Mouse (Mus musculus): Measurements from ENCODE around the gene Efs.
"Not testable (repeated sequence)": the region's sequence is repeated elsewhere in the genome, so short reads cannot be mapped to it uniquely, and the experiment has no call there.

Gene Efs

GRCm38 (mm10) chr14:54925349-54926342 is at the start of gene Efs:
Efs (minus strand) TSS chr14:54926126.
- no peak for DNase-seq (ENCODE audit: low read depth, low spot score)

GRCm38 (mm10) chr14:54974068-54974791 is 48.3 kb upstream of the Efs start:
- peak; percentile 74 for DNase-seq (ENCODE audit: low read depth, low spot score)

GRCm38 (mm10) chr14:54972786-54973185 is 46.9 kb upstream of the Efs start:
- not testable (repeated sequence) for DNase-seq (ENCODE audit: low read depth, low spot score)

- DNase-seq (ENCODE audit: low read depth, low spot score), result no peak
These were observed 42.4 kb upstream of the Efs start for GRCm38 (mm10) chr14:54968344-54968743.

GRCm38 (mm10) chr14:54967874-54968273 is 41.9 kb upstream of the Efs start:
- DNase-seq (ENCODE audit: low read depth, low spot score), result no peak

GRCm38 (mm10) chr14:54966320-54966977 is 40.5 kb upstream of the Efs start, which contains the start of gene Myh6:
Myh6 (minus strand) TSS chr14:54966927.
- DNase-seq (ENCODE audit: low read depth, low spot score), result no peak

GRCm38 (mm10) chr14:54965631-54966030 is 39.7 kb upstream of the Efs start:
- DNase-seq (ENCODE audit: low read depth, low spot score), result no peak

- DNase-seq (ENCODE audit: low read depth, low spot score), result no peak
These were observed 39.1 kb upstream of the Efs start for GRCm38 (mm10) chr14:54965044-54965443.

GRCm38 (mm10) chr14:54963727-54964126 is 37.8 kb upstream of the Efs start:
- no peak for DNase-seq (ENCODE audit: low read depth, low spot score)

- DNase-seq (ENCODE audit: low read depth, low spot score), result no peak
These were observed 36.8 kb upstream of the Efs start for GRCm38 (mm10) chr14:54962714-54963113.

- DNase-seq (ENCODE audit: low read depth, low spot score), result no peak
These were observed 35.6 kb upstream of the Efs start for GRCm38 (mm10) chr14:54961487-54961886.

GRCm38 (mm10) chr14:54960769-54961168 is 34.8 kb upstream of the Efs start:
- no peak for DNase-seq (ENCODE audit: low read depth, low spot score)

- DNase-seq (ENCODE audit: low read depth, low spot score), result not testable (repeated sequence)
These were observed 34.1 kb upstream of the Efs start for GRCm38 (mm10) chr14:54959853-54960613.

GRCm38 (mm10) chr14:54959197-54959596 is 33.3 kb upstream of the Efs start:
- DNase-seq (ENCODE audit: low read depth, low spot score), result no peak

GRCm38 (mm10) chr14:54958503-54958902 is 32.6 kb upstream of the Efs start:
- no peak for DNase-seq (ENCODE audit: low read depth, low spot score)

- no peak for DNase-seq (ENCODE audit: low read depth, low spot score)
These were observed 30.6 kb upstream of the Efs start for GRCm38 (mm10) chr14:54956533-54956932.

- DNase-seq (ENCODE audit: low read depth, low spot score), result no peak
These were observed 29.6 kb upstream of the Efs start for GRCm38 (mm10) chr14:54955481-54955880.

- no peak for DNase-seq (ENCODE audit: low read depth, low spot score)
These were observed 28.5 kb upstream of the Efs start for GRCm38 (mm10) chr14:54954474-54954873.

- no peak for DNase-seq (ENCODE audit: low read depth, low spot score)
These were observed 27.8 kb upstream of the Efs start for GRCm38 (mm10) chr14:54953664-54954206.

GRCm38 (mm10) chr14:54951587-54951986 is 25.7 kb upstream of the Efs start:
- no peak for DNase-seq (ENCODE audit: low read depth, low spot score)

- DNase-seq (ENCODE audit: low read depth, low spot score), result no peak
These were observed 24.6 kb upstream of the Efs start for GRCm38 (mm10) chr14:54950493-54950892.

Data from telencephalon, adult 2 months (tissue).